Mouse (Mus musculus): ENCODE data around the gene Gbe1.

Gbe1 gene

DNA sequence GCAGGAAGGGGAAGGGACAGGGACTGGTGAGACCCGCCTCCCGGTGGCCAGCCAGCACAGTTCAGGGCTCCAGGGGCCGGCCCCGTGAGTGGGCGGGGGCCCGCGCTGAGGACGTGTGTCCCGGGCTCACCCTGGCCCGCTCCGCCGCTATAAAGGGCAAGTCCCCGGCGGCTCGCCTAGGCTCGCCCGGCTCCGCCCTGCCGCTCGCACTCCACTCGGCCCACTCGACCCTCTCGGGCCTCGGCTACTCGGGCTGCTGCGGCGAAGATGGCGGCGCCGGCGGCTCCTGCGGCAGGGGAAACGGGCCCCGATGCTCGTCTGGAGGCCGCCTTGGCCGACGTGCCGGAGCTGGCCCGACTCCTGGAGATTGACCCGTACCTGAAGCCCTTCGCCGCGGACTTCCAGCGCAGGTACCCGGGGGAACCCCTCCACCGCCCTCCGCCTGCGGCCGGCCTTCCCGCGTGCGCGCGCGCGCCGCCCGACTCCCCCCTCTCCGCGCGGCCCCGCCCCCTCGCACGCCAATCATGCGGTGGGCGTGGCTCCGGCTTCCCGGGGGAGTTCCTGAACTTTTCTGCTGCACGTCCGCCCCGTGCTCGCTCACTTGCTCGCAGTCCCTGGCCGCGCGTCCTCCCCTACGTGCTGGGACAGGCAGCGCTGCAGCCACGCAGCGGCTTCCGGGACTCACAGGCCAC, at the start of gene Gbe1:
Gene Gbe1 (plus strand): TSS at position 64 of the 692 bp plus-strand sequence.
- peak; percentile 84 for DNase-seq (ENCODE audit: low read depth, low spot score)

DNA sequence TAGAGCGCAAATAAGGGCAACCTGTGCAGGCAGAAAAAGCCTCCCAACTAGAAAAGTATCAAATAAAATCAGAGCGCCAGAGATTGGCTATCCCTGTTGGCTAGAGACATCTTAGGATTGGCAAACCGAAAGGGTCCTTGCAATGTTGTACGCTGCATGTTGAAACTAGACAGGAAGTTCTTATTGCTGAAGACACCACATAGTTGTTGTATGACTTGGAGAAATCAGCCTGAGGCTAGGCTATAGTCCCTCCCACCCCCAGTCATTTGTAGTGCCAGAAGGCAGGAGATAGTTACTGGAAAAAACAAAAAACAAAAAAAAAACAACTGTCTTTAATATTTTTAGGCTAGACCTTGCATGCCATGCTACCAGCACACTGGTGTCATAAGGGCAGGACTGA, 3.1 kb upstream of the Gbe1 start:
- no peak for DNase-seq (ENCODE audit: low read depth, low spot score)

DNA sequence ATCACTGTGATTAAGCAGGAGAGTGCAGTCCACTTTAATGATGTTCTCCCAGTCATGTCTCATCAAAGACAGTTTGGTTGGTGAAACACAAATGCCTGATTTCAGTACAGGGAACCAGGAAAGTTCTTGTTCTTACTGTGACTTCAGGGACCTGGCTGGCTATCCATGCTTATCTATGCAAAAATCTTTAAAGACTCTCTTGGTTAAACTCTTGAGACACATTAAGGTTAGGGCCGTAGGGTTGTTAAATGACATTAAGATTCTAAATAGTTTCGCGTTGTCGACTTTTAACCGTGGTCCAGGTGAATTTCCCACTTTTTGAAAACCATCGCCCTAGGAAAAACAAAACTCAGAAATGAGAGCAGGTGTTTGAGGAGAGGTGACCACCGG, 258 bp upstream of the Gbe1 start:
- no peak for DNase-seq (ENCODE audit: low read depth, low spot score)

DNA sequence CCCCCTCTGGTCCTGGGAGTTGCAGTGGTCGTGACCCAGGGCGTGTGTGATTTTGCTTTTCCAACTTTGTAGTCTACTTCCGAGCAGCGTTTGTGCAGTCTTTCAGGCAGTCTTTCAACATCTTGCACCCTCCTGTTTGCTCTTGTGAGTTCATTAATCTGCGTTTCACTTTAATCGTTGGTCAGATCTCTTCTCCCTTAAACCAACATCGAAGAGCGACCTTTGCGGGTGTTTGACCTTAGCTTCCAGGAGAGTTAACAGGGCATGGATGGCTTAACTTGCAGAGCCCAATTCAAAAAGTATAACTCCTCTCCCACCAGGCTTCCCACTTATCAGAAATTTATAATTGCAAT, 805 bp downstream of the Gbe1 start:
- DNase-seq (ENCODE audit: low read depth, low spot score) = no peak

DNA sequence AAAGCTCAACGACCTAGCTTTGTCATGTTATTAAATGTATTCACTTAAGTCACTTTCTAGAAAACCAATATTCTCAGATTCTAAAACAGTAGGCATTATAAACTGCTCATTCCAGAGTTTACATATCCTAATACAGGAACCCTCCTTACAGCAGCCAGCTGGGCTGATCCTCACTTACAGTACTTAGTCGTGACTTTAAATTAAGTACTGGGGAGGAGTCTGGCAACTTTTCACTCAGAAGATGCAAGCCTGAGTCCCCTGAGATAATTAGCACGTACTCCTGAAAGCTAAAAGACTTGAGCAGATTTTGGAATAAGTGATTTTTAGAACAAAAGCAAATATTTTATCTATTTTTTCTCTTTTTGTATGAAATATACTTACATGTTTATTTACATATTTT, 1.5 kb downstream of the Gbe1 start:
- DNase-seq (ENCODE audit: low read depth, low spot score) = no peak

DNA sequence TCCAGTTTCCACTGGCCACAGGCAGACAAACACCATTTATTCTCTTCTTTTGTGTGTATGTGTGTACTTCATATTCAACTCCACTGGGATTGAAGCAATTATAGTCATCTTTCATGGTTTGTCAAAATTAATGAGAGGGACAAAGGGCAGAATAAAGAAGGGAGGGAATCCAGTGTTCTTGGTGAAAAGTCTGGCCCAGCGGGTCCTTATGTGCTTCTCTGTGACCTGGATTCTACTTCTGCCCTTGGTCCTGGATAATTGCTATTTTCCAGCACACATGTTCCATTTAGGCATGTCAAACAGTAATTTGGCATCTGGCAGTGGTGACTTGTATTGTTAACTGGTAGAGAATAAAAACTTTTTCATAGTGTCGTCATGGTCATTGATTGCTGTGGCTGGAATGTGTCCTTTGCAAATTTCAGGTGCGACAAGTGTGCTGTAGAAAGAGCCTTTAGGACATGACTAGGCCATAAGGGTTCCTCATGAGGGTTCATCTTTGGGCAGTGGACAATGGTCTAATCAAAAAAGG, 2.2 kb downstream of the Gbe1 start:
- no peak for DNase-seq (ENCODE audit: low read depth, low spot score)

DNA sequence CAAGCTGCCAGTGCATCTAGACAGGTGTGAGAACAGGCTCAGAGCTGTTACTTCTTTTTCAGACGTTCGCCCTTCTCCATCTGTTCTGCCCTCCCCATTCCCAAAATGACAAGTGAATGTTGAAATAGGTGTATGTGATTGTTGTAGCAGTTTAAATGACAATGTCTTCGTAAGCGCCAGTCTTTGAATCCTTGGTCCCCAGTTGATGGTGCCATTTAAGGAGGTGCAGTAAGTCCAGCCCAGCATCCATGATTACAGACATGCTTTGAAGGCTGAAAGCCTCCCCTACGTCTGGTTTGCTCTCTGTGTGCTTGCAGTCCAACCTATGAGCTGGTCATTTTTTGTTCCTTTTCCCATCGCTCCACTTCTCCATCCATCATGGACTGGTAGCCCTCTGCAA, 5.6 kb downstream of the Gbe1 start:
- DNase-seq (ENCODE audit: low read depth, low spot score) = no peak

DNA sequence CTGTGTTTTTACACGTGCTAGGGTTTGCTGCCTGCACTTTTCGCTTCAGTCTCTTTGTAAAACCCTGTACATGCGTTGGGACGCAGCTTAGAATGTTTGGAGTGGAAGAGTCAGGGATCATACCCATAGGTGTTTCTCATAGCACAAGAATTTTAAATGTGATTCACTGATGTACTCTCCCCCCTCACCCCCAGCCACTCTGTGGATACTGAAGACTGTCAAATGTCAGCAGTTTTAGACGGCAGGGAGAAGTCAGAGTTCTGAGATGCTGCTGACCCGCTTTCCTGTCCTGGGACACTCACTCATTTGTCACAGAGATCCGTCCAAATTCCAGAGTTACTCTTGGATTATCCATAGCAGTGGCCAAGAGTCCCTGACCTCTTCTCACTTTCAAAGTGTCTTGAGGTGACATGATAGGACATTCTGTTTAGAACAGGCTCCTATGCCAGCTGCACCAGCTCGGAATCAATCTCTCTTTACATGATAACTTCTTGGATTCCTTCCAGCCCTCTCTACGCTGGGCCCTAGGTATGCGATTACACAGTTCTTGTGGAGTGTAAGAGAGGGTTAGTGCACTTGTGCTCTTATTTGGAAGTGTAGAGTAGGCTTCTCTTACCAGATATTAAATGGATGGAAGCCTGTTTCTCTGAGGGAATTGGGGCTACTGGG, 7.0 kb downstream of the Gbe1 start:
- DNase-seq (ENCODE audit: low read depth, low spot score) = no peak

DNA sequence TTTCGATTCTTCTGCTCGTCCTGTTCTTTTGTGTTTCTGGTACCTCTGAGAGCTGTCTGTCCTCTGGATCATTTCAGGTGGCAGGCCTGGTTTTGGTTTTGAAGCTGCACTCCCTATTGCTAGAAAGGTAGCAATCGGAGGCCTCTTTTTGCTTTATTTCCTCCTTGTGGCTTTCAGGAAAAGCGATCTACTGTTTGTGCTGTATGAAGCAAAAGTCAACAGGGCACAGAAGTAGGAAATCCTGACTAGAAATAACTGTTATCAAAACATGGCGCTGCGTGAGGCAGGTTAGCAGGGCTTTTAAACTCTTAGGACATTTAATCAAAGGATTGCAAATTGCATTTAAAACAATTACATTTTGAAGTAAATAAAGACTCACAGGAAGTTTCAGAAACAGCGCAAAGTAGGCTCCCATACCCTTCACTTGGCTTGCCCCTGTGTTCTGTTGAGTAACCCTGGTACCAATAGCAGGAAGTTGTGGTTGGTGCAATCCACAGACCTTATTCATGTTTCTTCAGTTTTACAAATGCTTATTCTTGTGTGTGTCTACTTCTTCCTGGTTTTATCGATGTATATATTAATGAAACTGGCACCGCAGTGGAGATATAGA, 12.7 kb downstream of the Gbe1 start:
- DNase-seq (ENCODE audit: low read depth, low spot score) = no peak

DNA sequence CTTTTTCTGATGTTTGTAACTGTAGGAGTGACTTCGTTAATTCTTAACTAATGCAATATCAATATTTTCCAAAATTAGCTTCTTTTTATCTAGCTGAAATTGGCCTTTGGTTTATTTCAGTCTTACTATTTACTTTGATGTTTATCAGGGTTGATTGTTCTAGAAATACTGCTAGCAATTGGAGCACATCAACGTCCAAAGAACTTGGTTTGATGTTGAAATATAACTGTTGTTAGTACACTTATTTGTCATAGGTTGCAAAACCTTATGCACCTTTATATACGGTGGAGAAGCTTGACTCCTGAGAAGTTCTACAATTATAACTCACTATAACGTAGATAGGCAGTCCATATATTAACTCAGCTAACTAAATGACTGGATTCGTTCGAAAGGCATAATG, 14.8 kb downstream of the Gbe1 start:
- no peak for DNase-seq (ENCODE audit: low read depth, low spot score)

DNA sequence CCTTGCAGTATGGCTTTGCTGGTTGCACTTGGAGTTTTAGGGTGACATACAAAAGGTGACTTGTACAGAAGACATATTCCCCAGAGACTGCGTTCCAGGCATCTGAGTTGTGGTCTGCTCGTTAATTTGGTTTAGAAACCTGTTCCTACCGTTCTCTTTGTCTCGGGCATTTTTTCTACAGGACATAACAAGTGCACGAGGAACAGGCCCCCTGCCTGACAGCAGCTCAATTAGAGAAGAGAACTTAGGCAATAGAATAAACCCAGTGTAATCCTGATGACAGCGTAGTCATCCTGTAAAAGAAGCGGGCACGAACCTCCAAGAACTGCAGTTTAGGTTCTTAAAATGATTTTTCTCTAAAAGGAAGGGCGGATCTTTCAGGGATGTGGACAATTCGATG, 15.3 kb downstream of the Gbe1 start:
- DNase-seq (ENCODE audit: low read depth, low spot score) = no peak

DNA sequence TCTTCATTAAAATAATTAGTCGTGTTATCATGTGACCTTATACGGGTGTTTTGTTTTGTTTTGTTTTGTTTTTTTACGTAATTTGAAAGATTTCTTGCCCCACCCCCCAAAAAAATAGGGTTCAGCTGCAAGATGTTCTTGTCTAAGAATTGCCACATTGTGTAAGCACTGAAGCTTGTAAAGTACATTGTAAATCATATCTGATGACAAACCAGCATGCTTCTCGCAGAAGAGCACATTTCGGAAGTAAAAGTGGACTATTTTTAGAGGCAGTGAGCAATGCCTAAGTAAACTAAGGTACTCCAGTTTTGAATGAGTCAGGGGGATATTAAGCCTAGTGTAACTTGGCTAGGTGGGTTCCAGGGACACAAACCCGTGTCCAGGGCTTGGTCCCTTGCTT, 15.7 kb downstream of the Gbe1 start:
- no peak for DNase-seq (ENCODE audit: low read depth, low spot score)

DNA sequence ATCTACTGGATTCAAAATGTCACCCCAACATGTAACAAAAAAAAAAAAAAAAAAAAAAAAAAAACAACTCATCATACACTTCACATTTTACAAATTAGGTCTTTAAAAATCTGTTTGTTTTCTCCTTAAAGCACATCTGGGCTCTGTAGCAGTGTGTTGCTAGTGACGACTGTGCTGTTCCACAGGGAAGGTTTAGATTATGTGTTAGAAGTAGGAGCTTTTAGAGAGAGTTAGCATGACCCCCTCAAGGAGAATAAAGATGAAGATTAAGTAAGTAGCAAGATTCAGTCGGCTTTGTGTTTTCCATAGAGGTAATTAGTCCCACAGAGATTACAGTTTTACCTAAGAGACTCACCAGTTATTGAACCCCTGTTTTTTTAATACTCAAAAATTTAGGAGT, 16.3 kb downstream of the Gbe1 start:
- DNase-seq (ENCODE audit: low read depth, low spot score) = no peak

DNA sequence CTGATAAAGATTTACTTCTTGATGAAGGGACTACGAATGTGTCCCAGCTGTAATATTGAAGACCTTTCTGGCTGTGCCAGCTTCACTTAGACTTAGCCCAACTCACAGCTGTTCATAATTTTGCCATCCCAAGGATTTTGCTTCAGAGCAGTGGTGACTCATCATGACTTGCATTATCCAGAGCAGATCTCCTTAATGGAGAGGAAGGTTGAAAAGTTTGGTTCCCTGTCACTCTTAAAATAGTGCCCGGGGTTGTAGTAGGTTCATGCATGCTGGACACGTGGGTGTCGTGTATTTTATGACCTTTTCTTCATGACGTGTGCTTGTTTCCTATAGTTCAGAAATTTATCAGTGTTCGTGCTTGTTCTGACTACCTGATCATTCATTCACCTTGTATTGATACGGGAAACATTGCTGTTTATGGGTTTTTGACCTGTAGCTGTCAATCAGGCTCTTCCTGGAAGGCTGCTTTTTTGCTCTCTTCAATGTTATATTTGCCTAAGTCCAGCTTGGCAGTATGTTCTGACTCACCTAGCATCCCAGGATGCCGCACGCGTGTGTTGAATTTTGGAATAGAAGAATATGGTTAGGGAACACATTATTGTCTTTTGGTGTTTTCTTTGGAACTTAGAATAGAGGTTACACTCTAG, 17.0 kb downstream of the Gbe1 start:
- DNase-seq (ENCODE audit: low read depth, low spot score) = no peak

DNA sequence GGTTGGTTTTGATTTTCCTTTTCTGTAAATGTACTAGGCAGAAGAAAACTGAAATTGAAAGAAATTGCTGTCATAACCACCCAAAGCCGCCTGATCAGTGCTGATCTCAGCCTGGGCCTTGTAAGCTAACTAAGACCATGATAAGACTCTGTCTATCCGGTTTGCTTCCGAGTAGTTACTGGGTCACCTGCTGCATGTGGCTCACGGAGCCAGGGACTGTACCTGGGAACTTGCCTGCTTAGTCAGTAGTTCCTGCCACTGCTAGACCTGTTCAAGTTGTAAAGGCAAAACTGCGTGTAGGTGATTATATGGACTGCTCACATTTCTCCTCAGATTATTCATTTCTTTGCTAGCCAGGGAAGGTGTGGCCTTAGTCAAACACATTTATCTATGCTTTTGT, 21.1 kb downstream of the Gbe1 start:
- DNase-seq (ENCODE audit: low read depth, low spot score) = no peak

DNA sequence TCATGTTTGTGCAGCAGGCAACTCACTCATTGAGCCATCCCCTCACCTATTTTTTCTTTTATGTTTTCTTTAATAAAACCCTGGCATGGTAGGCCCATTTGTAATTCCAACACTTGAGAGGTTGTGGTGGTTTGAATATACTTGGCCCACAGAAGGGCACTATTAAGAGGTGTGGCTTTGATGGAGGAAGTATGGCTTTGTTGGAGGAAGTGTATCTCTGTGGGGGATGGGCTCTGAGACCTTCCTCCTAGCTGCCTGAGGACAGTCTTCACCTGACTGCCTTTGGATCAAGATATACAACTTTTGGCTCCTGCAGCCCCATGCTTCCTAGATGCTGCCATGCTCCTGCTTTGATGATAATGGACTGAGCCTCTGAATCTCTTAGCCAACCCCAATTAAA, 21.7 kb downstream of the Gbe1 start:
- no peak for DNase-seq (ENCODE audit: low read depth, low spot score)

DNA sequence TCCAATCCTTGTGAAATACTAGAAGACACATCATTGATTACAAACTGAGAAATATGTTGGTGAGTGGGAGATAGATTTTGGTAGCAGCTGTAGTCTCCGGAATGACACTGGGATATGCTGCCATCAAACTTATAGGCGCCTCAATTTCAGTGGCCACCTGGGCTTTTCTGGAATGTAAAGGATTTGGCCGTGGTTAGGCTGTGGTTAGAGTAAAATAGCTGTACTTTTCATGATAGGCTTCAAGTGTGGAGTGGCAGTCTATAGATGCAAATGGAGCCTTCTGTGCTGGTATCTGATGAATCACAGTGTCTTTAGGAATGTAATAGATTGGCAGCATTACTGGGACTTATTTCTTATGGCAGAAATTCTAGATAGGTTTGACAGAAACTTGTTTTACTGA, 23.9 kb downstream of the Gbe1 start:
- no peak for DNase-seq (ENCODE audit: low read depth, low spot score)

DNA sequence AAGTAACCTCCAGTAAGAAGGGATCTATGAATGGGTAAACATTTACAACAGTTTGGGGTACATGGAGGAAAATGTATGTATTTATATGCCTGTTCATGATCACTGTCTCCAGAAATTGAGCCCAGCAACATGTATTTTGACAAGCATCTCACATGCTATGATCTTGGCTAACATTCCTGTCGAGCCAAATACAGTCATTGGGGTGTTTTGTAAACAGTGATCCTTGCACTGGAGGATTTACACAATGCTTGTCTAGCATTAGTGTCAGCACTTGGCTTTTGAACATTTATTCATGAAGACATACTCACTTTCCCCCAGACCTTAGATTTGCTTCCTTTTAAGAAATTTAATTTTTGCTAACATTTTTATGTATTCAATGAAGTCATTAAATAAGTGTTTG, 30.7 kb downstream of the Gbe1 start:
- DNase-seq (ENCODE audit: low read depth, low spot score) = no peak

DNA sequence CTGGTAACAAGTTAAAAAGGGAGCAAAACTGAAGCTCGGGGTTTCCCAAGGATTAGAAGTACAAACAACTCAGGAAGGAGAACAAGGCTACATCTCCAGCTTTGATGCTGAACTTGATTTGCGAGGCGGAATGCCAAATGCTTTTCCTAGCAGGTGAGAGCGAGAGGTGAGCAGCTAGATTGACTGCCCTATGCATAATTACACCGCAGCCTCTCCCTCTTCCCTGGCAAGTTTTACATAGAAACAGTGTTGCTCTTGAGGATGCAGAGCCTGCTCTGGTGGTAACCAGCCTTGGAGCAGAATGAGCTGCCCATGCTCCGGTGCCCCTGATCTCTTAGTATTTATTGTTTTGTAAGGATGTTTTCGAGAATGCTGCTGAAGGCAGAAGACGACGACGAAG, 31.9 kb downstream of the Gbe1 start:
- DNase-seq (ENCODE audit: low read depth, low spot score) = no peak

DNA sequence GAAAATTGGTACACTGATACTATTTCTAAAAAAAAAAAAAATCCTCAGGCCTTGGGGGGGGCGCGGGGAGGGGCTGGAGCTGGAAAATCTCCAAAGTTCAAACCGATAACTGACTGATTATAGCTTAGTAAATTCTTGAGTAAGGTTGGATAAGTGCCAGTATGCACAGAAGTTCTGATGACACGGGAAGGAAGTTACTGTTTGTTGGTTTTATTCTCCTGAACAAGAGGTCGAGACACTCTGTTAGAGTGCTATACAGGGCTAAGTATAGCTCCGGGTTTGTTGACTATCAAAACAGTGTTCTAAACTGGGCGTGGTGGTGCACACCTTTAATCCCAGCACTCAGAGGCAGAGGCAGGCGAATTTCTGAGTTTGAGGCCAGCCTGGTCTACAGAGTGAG, 36.3 kb downstream of the Gbe1 start:
- no peak for DNase-seq (ENCODE audit: low read depth, low spot score)

DNA sequence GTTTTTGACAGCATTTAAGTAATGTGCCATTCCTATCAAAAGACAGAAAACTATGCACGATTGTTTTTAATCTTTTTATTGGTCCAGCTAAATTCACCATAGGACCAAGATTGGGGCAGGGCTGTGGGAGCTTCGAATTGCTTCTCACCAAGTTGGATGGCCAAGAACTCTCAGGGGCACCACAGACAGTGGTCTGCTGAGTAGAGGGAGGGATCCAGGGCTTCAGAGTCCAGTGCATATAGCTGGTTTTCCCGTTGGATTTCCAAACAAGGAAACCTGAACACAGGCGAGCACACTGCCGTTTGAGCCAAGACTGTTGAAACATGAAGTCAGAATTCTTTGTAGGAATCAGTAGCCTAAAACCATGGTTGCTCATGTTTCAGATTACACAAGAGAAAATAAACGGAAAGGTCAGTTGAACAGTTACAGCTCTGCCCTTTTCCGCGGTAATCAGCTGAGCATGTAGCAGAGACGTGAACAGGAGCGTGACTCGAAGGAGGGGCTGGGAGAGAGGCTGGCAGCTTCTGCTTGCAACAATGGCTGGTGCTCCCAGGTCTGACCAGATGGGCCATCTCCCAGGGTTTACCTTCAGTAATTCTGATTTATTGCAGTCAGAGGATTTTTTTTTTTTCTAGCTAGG, 38.0 kb downstream of the Gbe1 start:
- DNase-seq (ENCODE audit: low read depth, low spot score) = no peak

DNA sequence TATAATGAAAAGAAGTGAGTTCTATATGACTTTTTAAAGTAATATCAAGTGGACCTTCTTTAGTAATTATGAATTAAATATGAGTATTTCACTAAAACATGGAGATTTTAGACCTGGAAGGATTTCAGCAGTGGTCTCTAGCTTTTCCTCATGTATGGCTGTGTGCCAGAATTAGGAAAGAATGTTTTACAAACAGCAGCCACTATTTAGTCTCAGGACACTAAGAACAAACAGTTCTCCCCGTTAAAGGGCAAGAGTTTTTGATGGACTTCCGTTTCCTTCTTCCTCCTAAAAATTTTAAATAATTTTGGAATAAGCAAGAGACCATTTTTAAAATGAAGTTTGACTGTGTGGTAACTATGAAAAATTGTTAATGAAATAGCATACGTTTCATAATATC, 38.8 kb downstream of the Gbe1 start:
- DNase-seq (ENCODE audit: low read depth, low spot score) = no peak
